Comparison of ENCODE assay signal across 8 mouse cellular contexts in genomic region chr11:103809611-103810598, GRCm38 (mm10). TPM values are rescaled to one million over a fixed set of nuclear protein-coding genes. Genes with fewer than 3 reads are reported as not detected.
DNase-seq lines count a peak whose midpoint lies in the region; ATAC-seq and TF ChIP-seq lines count a peak whose summit lies in the region.

No protein-coding gene starts in this region.

- no peak for TF ChIP-seq CTCF in bone marrow macrophage, adult 2 months (IDR thresholded peaks at IDR 0.05; ENCODE audit: low read depth, low read length)

- TF ChIP-seq POLR2A in bone marrow macrophage, adult 2 months (IDR thresholded peaks at IDR 0.05; ENCODE audit: borderline replicate concordance, low read depth, low read length) = no peak

- H3K36me3 ChIP-seq in forebrain, embryonic 13.5 days (ENCODE audit: poor library complexity, severe bottlenecking) = no peaks in the 10 kb centered on the region
- H3K36me3 ChIP-seq in kidney, embryonic 15.5 days = no peaks in the 10 kb centered on the region
- peaks cover 23% of the 10 kb centered on the region for H3K36me3 ChIP-seq in midbrain, embryonic 12.5 days

- 0 out of 2 replicates have a peak, but pooled peaks cover 3% of the 10 kb centered on the region for H3K9me3 ChIP-seq in forebrain, embryonic 13.5 days (replicated peaks)
- H3K9me3 ChIP-seq in kidney, embryonic 15.5 days (replicated peaks) = no peaks in the 10 kb centered on the region
- H3K9me3 ChIP-seq in midbrain, embryonic 12.5 days = no peaks in the 10 kb centered on the region

- H3K27ac ChIP-seq in bone marrow macrophage, adult 2 months (ENCODE audit: insufficient read depth, low read depth, low read length) = no peak overlapping the region
- 0 out of 2 replicates have a peak overlapping the region, but pooled peaks have one; percentile 19 for H3K27ac ChIP-seq in forebrain, embryonic 13.5 days
- no peak overlapping the region for H3K27ac ChIP-seq in kidney, embryonic 15.5 days
- H3K27ac ChIP-seq in midbrain, embryonic 12.5 days (replicated peaks) = peak overlapping the region; percentile 88

- peak overlapping the region; percentile 96 for H3K4me2 ChIP-seq in forebrain, embryonic 13.5 days
- H3K4me2 ChIP-seq in kidney, embryonic 15.5 days = peak overlapping the region; percentile 99
- H3K4me2 ChIP-seq in midbrain, embryonic 12.5 days (replicated peaks) = peak overlapping the region; percentile 77

- ATAC-seq in forebrain, embryonic 13.5 days = peak; percentile 69
- peak; percentile 73 for ATAC-seq in kidney, embryonic 15.5 days (replicated peaks; ENCODE audit: low FRiP score)
- peak; percentile 79 for ATAC-seq in midbrain, embryonic 12.5 days (ENCODE audit: low FRiP score, low read depth)
- no peak for ATAC-seq in activated CD4-positive, CD25-positive, alpha-beta regulatory T cell, adult 4 months

- H3K9ac ChIP-seq in forebrain, embryonic 13.5 days = peak overlapping the region; percentile 80
- H3K9ac ChIP-seq in kidney, embryonic 15.5 days = peak overlapping the region; percentile 38
- peak overlapping the region; percentile 68 for H3K9ac ChIP-seq in midbrain, embryonic 12.5 days (replicated peaks)

- peaks cover 94% of the 10 kb centered on the region for H3K27me3 ChIP-seq in forebrain, embryonic 13.5 days
- H3K27me3 ChIP-seq in kidney, embryonic 15.5 days = peaks cover 85% of the 10 kb centered on the region
- H3K27me3 ChIP-seq in midbrain, embryonic 12.5 days = peaks cover 78% of the 10 kb centered on the region

- WGBS in forebrain, embryonic 13.5 days = under 1% methylated on average over 64 of the region's 107 CpGs
- under 1% methylated on average over 105 of the region's 107 CpGs for WGBS in kidney, embryonic 15.5 days
- under 1% methylated on average over 81 of the region's 107 CpGs for WGBS in midbrain, embryonic 12.5 days

- DNase-seq in kidney, adult 9 months = peak; percentile 3
- no peak for DNase-seq in kidney, adult 8-10 months
- DNase-seq in layer of hippocampus, adult 8-10 months (ENCODE audit: low spot score in 2 of 2) = no peak

- H3K4me3 ChIP-seq in bone marrow macrophage, adult 2 months (ENCODE audit: insufficient read depth, low read length) = peak overlapping the region; percentile 22; the same call in 1 of the 2 replicates
- peak overlapping the region; percentile 55 for H3K4me3 ChIP-seq in forebrain, embryonic 13.5 days
- H3K4me3 ChIP-seq in kidney, embryonic 15.5 days (replicated peaks) = peak overlapping the region; percentile 55
- peak overlapping the region; percentile 51 for H3K4me3 ChIP-seq in midbrain, embryonic 12.5 days

- no peaks in the 10 kb centered on the region for H3K4me1 ChIP-seq in bone marrow macrophage, adult 2 months (ENCODE audit: control insufficient read depth, insufficient read depth, low read length)
- peaks cover 37% of the 10 kb centered on the region for H3K4me1 ChIP-seq in forebrain, embryonic 13.5 days
- H3K4me1 ChIP-seq in kidney, embryonic 15.5 days = peaks cover 29% of the 10 kb centered on the region
- H3K4me1 ChIP-seq in midbrain, embryonic 12.5 days = peaks cover 41% of the 10 kb centered on the region

RNA-seq across cellular contexts. Expression of gene Wnt3, which starts 36.0 kb away (rescaled TPM):
- polyA plus RNA-seq in bone marrow macrophage, adult 2 months (2012; ENCODE audit: insufficient read depth, insufficient read length, missing spikeins) = not detected in 2 replicates
- 6.5 TPM in 2 replicates for polyA plus RNA-seq in forebrain, embryonic 13.5 days (2015; fragmentation: Nextera tagmentation; extraction: Ambion mirVana)
- 0.19 and 0.21 TPM in 2 replicates for polyA plus RNA-seq in kidney, embryonic 15.5 days (2015; fragmentation: Nextera tagmentation; extraction: Ambion mirVana)
- polyA plus RNA-seq in midbrain, embryonic 12.5 days (2016; fragmentation: Nextera tagmentation; extraction: Ambion mirVana) = 16.4 and 21.3 TPM in 2 replicates
- 1 to 10 TPM; 1.4 to 2.9 TPM for polyA plus RNA-seq in activated CD4-positive, CD25-positive, alpha-beta regulatory T cell, adult 4 months (2017; shearing (Covaris generic))
- 1 to 10 TPM in 2 of 4 experiments, under 1 TPM in 2; 0.93 to 2.0 (median 1.2) TPM for total RNA-seq in layer of hippocampus, adult 8-10 months (2022)

Comparison
In these comparisons a context has a peak if more than half of its experiments do, and no peak if none do; other contexts are left out.
1. H3K27ac ChIP-seq: peak in forebrain, embryonic 13.5 days (single experiment) and midbrain, embryonic 12.5 days (single experiment); none in bone marrow macrophage, adult 2 months (single experiment) and kidney, embryonic 15.5 days (single experiment).
2. Peak in every context shown above with its lines, with median percentiles within 50 percentile points of each other: H3K4me3 ChIP-seq, H3K4me2 ChIP-seq and H3K9ac ChIP-seq.